Mouse (Mus musculus) layer of hippocampus, postnatal 36 days (tissue): Measurements from ENCODE around the gene A430005L14Rik. TPM values are rescaled to one million over a fixed set of nuclear protein-coding genes. Genes with fewer than 3 reads are reported as not detected.

Experiments used
- DNase-seq, 2 experiments: peaks; one replicate each; pipeline ENCODE4 v3.0.0; 2022
- total RNA-seq, 2 experiments: library from RNA; stranded (reverse); gene quantifications; 2 replicates each; pipeline ENCODE4 v1.2.3; 2021

The A430005L14Rik gene
- total RNA-seq, 2 experiments from 2014 or later = 22.4 to 25.1 TPM

DNA sequence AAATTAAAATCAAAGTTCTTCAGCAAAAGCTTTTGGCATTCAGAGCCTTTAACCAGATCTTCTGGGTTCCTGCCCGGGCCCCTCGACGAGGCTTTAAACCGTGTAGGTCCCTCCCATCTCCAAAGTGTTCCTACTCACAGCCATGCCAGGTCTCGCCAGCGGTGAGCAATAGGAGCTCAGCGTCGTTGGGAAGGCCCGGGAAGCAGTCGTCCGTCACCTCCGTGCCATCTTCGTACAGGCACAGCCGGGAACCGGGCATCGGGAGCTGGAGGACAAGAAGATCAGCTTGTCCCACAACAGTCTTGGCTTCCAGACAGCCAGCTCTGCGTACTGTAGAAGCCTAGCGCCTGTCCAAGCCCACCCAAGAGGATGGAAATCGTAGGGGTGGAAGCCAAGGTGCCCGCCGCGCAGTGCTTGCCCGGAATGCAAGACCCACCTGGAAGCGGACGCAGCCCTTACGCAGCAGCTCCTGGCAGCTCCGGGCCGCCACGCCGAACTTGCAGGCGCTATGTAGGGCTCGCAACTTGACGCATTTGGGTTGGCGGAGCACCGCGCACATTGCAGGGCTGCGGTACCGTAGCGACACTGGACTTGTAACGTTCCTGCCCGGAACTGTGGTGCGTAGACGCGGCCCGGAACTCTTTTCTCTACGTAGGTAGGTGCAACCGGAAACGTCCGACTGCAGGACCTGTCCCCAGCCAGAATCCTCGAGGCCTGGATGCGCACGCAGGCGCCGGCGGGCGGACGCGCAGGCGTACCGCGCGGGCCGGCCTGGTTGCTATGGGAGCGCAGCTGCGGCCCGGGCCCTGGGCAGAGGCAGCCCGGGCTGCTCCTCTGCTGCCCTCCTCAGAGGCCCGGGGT, 17.6 kb downstream of the A430005L14Rik start, which contains the start of the genes Dffb and Cep104:
TSS of gene Dffb (minus strand) at position 696 of the 861 bp plus-strand sequence.
TSS of gene Cep104 (plus strand) at position 764 of the 861 bp plus-strand sequence.
- peak; percentile 93 to 94 for DNase-seq

DNA sequence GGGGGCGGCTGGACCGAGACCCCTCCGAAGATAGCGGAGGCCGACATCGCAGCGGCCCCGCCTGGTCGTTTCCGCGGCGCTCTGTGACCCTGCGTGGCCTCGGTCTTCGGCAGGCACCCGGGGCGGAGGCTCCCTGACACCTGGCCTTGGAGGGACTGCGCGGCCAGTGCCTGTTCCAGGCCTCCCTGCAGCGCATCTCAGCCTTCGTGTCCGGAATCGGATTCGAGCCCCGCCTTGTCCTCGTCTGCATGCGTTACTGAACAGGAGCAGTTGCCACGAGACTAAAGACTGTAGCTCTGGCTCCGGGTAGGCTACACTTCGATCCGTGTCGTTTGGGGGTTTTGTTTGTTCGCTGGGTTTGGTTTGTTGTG, 18.2 kb downstream of the A430005L14Rik start:
- no peak for DNase-seq

DNA sequence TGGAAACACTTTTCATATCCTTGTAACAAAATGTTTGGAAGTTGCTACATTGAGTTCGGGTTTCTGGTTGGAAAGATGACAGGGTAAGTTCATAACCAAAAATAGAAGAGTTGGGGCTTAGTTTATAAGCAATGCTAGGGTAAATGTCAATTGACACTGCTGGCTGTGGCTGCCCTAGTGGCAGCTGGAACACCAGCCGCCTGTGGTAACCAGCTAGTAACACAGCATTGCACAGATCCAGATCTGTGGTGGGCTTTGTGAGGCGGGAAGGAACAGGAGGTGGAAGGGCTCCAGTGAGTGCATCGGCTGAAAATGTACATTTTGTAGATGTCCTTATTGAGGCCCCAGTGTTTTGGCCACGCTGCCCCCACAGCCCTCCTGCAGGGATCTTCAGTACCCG, 18.7 kb downstream of the A430005L14Rik start:
- DNase-seq = no peak

DNA sequence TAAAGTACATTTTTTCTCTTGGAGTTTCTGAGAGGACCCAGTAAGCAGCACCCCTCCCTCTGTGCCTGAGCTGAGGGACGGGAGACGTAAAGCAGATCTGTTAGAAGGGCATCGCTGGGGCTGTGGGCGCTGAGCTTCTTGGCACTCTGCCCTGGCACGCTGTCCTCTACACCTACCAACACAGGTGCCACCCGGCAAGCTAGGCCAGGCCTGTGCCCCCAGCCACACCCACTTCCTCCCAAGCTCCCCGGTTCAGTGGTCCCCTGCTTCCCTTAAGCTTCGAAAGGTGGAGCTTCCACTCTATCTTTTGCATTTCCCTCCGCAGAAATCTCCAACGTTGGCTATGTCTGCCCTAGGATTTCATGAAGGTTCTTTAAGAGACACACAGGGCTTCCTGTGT, 22.2 kb downstream of the A430005L14Rik start:
- no peak for DNase-seq

DNA sequence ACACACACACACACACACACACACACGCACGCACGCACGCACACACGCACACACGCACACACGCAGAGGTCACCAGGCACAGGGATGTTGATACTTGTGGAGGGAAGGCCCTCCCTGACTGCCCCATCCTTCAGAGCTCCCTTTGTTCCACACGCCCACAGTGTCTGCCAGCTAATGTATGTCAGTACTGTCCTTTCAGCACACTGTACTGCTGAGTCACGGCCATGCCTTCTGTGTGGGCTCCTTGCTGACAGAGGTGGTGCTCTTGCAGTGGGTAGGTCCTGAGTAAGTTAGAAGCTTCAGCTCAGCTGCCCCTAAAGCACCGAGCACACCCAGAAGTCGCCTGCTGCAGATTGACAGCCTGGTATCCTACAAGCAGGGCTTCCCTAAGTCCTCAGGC, 23.4 kb downstream of the A430005L14Rik start:
- DNase-seq = no peak

DNA sequence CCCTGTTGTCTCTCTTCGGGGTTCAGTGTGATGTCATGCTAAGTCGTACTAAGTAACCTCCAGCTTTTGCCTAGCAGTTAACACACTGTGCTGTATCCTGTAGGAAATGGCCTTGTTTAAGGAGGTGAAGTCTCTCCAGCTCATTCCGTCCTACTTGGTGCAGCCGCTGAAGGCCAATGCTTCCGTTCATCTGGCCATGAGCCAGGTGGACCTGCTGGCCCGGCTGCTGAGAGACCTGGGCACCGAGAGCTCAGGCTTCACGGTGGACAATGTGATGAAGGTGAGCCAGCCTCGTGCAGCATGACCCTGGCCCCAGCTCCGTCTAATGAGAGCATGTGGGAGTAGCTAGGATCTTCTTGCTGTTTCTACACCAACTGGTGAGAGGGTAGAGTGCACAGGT, 35.7 kb downstream of the A430005L14Rik start:
- no peak for DNase-seq

DNA sequence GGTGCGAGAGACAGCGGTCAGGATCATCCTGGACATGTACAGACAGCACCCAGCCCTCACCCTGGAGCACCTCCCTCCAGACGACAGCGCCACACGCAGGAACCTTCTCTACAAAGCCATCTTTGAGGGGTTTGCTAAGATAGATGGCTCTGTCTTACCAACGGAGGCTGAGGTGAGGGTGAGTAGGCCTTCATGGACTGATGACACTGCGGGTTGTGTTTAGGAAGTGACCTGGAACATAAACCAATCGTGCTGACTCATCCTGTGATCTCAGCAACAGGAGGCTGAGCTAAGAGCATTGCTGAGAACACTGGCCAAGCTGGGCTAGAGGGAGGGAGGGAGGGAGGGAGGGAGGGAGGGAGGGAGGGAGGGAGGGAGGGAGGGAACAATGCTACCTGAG, 36.5 kb downstream of the A430005L14Rik start:
- DNase-seq = no peak

DNA sequence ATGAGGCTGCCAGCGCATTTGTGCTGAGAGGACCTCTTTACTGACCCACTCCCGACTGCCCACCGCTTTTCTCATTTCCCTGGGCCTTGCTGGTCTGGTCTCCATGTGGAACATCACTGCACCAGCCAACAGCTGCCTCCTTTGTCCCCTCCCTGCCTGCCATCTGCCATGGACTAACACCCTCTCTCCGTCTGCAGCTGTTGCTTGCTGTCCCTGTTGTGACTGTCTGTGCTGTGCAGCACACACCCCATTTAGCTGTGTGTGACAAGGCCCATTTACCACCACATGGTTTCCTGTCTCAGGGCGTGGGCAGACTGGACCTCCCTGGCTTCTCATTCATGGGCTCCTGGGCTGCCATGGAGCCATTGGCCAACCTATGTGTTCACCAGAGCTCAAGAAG, 48.5 kb downstream of the A430005L14Rik start:
- DNase-seq = no peak

DNA sequence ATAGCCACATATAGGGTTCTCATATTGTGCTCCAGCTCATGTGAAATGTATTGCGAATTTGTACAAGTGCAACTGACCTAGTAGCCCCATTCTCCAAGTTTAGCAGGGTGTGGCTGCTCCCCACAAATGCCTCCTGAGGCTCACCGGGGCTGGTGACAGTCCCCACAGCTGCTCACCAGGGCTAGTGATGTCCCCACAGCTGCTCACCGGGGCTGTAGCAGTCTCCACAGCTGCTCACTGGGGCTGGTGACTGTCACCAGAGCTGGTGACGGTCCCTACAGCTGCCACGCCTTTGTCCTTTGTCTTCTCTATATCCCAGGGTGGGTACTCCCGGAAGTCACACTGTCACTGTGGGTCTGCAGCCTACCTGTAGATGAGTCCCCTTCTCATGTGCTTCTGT, 49.2 kb downstream of the A430005L14Rik start:
- DNase-seq = no peak

DNA sequence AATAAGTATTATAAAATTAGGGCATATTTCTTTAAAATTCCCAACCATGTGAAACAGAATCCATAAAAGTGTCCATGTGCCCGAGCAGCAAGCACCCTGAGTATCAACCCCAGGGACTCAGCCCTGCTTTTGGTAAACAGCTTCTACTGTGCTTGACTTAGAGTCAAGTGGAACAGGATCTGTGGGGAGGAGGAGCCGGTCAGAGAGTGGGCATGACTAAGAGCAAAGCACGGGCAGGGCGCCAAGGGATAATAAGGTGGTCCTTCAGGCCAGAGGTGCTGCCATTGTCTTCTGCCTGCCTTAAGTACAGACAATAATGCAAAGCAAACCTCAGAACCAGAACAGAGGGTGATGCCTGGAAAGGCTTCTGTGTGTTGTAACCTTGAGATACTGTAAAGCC, 50.7 kb downstream of the A430005L14Rik start:
- no peak for DNase-seq

DNA sequence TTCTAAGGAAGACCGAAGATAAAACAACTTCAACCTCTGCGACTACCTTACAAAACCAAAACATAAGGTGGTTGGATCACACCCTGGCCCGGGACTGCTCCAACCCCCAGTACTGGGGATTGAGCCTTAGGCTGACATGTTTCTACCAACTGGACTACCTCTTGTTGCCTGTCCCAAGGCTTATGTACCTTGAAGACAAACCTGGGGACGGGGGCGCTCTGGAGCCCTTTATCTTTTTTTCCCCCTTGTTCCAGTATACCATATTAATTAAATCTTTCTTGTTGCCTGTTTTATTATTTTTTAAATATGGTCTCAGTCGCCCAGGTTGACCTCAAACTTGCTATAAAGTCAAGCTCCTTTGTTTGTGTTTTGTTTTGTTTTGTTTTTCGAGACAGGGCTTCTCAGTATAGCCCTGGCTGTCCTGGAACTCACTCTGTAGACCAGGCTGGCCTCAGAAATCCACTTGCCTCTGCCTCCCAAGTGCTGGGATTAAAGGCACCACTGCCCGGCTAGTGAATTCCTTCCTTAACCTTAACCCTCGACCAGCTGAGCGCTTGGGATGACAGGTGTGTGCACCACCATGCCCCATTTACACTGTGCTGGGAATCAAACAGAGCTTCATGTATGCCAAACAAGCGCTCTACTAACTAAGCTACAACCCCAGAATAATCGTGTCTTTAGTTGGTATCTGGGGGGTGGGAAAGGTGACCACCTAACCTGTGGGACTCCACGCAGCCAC, 54.0 kb downstream of the A430005L14Rik start:
- DNase-seq = no peak

Other genes starting within 250 kb of the A430005L14Rik start
- 10 to 100 TPM; 12.2 to 16.0 TPM for gene Dffb, start 17.9 kb downstream of the A430005L14Rik start, total RNA-seq
- 10 to 100 TPM; 32.1 to 38.4 TPM for gene Cep104, start 18.0 kb downstream of the A430005L14Rik start, total RNA-seq
- 10 to 100 TPM; 64.5 to 70.7 TPM for gene Lrrc47, start 54.5 kb downstream of the A430005L14Rik start, total RNA-seq
- gene Smim1, start 69.0 kb downstream of the A430005L14Rik start, total RNA-seq = 1 to 10 TPM; 6.6 to 7.6 TPM
- 1 to 10 TPM; 1.1 to 1.3 TPM for gene Ccdc27, start 85.4 kb downstream of the A430005L14Rik start, total RNA-seq
- gene Trp73, start 183.0 kb downstream of the A430005L14Rik start, total RNA-seq = 1 to 10 TPM; 1.6 to 3.1 TPM
- 10 to 100 TPM; 33.8 to 36.0 TPM for gene Wrap73, start 185.1 kb downstream of the A430005L14Rik start, total RNA-seq
- gene Tprgl, start 203.4 kb downstream of the A430005L14Rik start, total RNA-seq = 100 to 1,000 TPM; 161 to 177 TPM
- 1 to 10 TPM; 5.1 to 5.2 TPM for gene Megf6, start 213.5 kb downstream of the A430005L14Rik start, total RNA-seq